Mouse (Mus musculus): ENCODE data around the gene Hmgn2. TPM values are rescaled to one million over a fixed set of nuclear protein-coding genes. Genes with fewer than 3 reads are reported as not detected.
"Not testable (repeated sequence)": the region's sequence is repeated elsewhere in the genome, so short reads cannot be mapped to it uniquely, and the experiment has no call there.

Gene Hmgn2
- polyA plus RNA-seq, 1 experiment from 2014 or later, result 1,711 TPM

DNA sequence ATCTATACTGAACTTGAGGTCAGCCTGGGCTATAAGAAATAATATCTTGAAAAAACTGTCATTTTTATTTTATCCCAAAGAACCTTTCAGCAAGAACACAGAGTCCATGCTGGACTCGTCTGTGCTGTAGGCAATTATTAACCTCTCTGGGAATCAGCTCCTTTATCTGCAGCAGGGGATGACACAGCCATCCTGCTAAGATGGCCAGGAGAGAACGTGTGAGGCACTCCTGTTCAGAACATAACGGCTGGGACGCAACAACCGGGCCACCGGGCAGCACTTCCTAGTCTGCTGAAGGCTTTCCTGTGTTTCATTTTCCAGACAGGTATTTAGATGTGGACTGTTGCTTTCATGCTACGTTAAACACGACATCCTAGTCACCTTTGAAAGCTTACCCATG is 26.2 kb upstream of the Hmgn2 start:
- no peak overlapping the region for H3K9ac ChIP-seq (ENCODE audit: low read length)
- peaks cover 0 to 2% of the 10 kb centered on the region in 2 experiments; a peak in 2 of 4 replicates for H3K4me1 ChIP-seq (ENCODE audit: control insufficient read depth in 2 of 2, insufficient read depth in 2 of 2, low read length in 2 of 2)
- H3K36me3 ChIP-seq (ENCODE audit: control insufficient read depth, insufficient read depth, low read length), result peaks cover 80% of the 10 kb centered on the region
- no peak for ATAC-seq (ENCODE audit: insufficient number of reproducible peaks, insufficient read depth, low FRiP score, low read depth)
- 88% methylated on average over 8 of the region's 8 CpGs for WGBS
- no peak overlapping the region for H3K27ac ChIP-seq (replicated peaks in 1 of 2; ENCODE audit: control insufficient read depth in 1 of 2, insufficient read depth in 1 of 2, low read depth in 2 of 2, low read length in 2 of 2)
- no peak overlapping the region for H3K4me3 ChIP-seq (ENCODE audit: control insufficient read depth in 1 of 2, insufficient read depth in 1 of 2, low read depth in 1 of 2, low read length in 2 of 2)
- no peaks in the 10 kb centered on the region for H3K27me3 ChIP-seq (ENCODE audit: control insufficient read depth, insufficient read depth, low read length)
- H3K4me2 ChIP-seq (ENCODE audit: low read length), result no peak overlapping the region
- H3K9me3 ChIP-seq (ENCODE audit: control insufficient read depth, low read length), result no peaks in the 10 kb centered on the region

DNA sequence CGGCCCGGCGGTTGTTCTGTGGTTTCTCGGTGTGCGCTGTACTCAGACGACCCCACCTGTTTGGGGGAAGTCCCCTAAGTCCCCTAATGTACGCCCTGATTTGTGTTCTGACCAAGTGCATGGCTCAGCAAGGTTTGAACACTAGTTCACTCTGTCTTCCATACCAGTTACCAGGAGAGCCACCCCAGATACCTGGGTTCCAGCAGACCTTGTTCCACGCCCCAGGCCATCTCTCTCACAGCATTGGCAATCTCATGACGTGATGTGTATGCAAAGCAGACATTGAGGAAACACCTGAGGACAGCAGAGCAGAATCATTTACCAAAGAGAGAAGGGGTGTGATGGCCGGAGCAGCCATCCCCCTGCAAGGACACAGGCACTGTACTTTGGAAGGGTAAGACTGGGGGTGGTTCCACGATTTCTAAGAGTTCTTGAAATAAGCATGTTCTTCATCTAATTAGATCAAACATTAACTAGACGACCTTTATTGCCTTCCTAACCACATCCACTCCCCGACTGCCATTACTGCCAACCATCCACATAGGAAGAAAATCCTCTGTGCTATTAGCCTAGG is 22.7 kb upstream of the Hmgn2 start:
- 91% methylated on average over 13 of the region's 13 CpGs for WGBS
- H3K27me3 ChIP-seq (ENCODE audit: control insufficient read depth, insufficient read depth, low read length), result no peaks in the 10 kb centered on the region
- H3K4me2 ChIP-seq (ENCODE audit: low read length), result no peak overlapping the region
- H3K9ac ChIP-seq (ENCODE audit: low read length), result no peak overlapping the region
- H3K4me1 ChIP-seq (ENCODE audit: control insufficient read depth in 2 of 2, insufficient read depth in 2 of 2, low read length in 2 of 2), result no peaks in the 10 kb centered on the region
- peaks cover 95% of the 10 kb centered on the region for H3K36me3 ChIP-seq (ENCODE audit: control insufficient read depth, insufficient read depth, low read length)
- no peak overlapping the region for H3K27ac ChIP-seq (replicated peaks in 1 of 2; ENCODE audit: control insufficient read depth in 1 of 2, insufficient read depth in 1 of 2, low read depth in 2 of 2, low read length in 2 of 2)
- H3K4me3 ChIP-seq (ENCODE audit: control insufficient read depth in 1 of 2, insufficient read depth in 1 of 2, low read depth in 1 of 2, low read length in 2 of 2), result no peak overlapping the region
- no peaks in the 10 kb centered on the region for H3K9me3 ChIP-seq (ENCODE audit: control insufficient read depth, low read length)
- no peak for ATAC-seq (ENCODE audit: insufficient number of reproducible peaks, insufficient read depth, low FRiP score, low read depth)

DNA sequence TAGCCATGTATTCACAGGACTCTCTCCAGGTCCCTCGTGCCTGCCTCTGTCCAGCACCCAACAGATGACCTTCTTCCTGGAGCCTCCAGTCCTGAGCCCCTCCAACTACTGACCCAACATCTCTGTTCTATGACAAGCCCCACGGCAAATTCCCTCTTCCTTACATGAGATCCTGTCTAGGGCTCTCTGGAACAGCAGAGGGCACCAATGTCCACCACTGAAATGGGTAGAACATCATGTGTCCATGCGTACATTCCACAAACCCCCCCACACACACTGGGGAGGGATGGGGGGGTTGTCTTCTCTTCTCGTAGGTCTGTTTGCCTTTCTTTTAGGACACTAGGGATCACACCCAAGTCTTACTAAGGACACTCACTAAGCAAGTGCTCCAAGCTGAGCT is 21.6 kb upstream of the Hmgn2 start:
- Histone ChIP-seq H3K4me3 (ENCODE audit: control insufficient read depth in 1 of 2, insufficient read depth in 1 of 2, low read depth in 1 of 2, low read length in 2 of 2) (no peak overlapping the region), H3K36me3 (ENCODE audit: control insufficient read depth, insufficient read depth, low read length) (peaks cover 95% of the 10 kb centered on the region), H3K27ac (replicated peaks in 1 of 2; ENCODE audit: control insufficient read depth in 1 of 2, insufficient read depth in 1 of 2, low read depth in 2 of 2, low read length in 2 of 2) (no peak overlapping the region), H3K4me1 (ENCODE audit: control insufficient read depth in 2 of 2, insufficient read depth in 2 of 2, low read length in 2 of 2) (no peaks in the 10 kb centered on the region), H3K9ac (ENCODE audit: low read length) (no peak overlapping the region), H3K4me2 (ENCODE audit: low read length) (no peak overlapping the region), H3K9me3 (ENCODE audit: control insufficient read depth, low read length) (no peaks in the 10 kb centered on the region), H3K27me3 (ENCODE audit: control insufficient read depth, insufficient read depth, low read length) (no peaks in the 10 kb centered on the region)
- WGBS, result 55% methylated on average over 4 of the region's 4 CpGs
- ATAC-seq (ENCODE audit: insufficient number of reproducible peaks, insufficient read depth, low FRiP score, low read depth), result no peak

DNA sequence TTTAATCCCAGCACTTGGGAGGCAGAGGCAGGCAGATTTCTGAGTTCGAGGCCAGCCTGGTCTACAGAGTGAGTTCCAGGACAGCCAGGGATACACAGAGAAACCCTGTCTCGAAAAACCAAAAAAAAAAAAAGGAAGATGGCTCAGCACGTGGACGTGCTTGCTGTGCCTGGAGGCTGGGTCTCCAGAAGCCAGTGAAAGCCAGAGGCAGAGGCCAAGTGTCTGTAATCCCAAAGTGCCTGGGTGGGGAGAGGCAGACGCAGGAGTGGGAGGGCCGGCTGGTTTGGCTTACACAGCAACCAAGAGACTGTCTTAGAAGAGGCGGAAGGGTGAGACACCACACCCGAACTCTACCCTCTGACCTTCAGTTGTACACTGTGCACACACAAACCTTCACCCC is 19.8 kb upstream of the Hmgn2 start:
- H3K9me3 ChIP-seq (ENCODE audit: control insufficient read depth, low read length); H3K4me3 ChIP-seq (ENCODE audit: control insufficient read depth in 1 of 2, insufficient read depth in 1 of 2, low read depth in 1 of 2, low read length in 2 of 2); H3K4me2 ChIP-seq (ENCODE audit: low read length); H3K27me3 ChIP-seq (ENCODE audit: control insufficient read depth, insufficient read depth, low read length); ATAC-seq (ENCODE audit: insufficient number of reproducible peaks, insufficient read depth, low FRiP score, low read depth); H3K27ac ChIP-seq (replicated peaks in 1 of 2; ENCODE audit: control insufficient read depth in 1 of 2, insufficient read depth in 1 of 2, low read depth in 2 of 2, low read length in 2 of 2); H3K4me1 ChIP-seq (ENCODE audit: control insufficient read depth in 2 of 2, insufficient read depth in 2 of 2, low read length in 2 of 2); H3K9ac ChIP-seq (ENCODE audit: low read length): not testable (repeated sequence)
- 86% methylated on average over 7 of the region's 8 CpGs for WGBS
- H3K36me3 ChIP-seq (ENCODE audit: control insufficient read depth, insufficient read depth, low read length), result peaks cover 87% of the 10 kb centered on the region

DNA sequence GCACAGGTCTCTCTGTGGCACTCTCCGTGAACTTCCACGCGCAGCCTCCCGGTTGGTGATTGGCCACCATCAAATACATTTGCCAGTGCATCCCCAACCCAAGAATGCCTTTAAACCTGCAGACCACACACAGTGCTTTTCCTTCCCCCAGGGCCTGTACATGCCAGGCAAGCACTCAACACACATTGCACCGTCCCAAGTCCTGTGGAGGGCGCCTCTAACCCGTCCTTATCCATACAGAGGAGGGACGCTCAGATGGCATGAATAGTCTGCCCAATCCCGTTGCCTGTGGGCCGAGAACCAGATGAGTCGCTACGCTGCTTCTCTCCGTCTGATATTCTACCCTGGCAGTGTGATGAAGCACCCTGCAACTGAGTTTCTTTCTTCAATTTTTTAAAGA is 14.5 kb upstream of the Hmgn2 start:
- Histone ChIP-seq H3K4me2 (ENCODE audit: low read length) (no peak overlapping the region), H3K27me3 (ENCODE audit: control insufficient read depth, insufficient read depth, low read length) (no peaks in the 10 kb centered on the region), H3K9me3 (ENCODE audit: control insufficient read depth, low read length) (no peaks in the 10 kb centered on the region), H3K4me1 (ENCODE audit: control insufficient read depth in 2 of 2, insufficient read depth in 2 of 2, low read length in 2 of 2) (peaks cover 13 to 16% of the 10 kb centered on the region in 2 experiments), H3K4me3 (ENCODE audit: control insufficient read depth in 1 of 2, insufficient read depth in 1 of 2, low read depth in 1 of 2, low read length in 2 of 2) (no peak overlapping the region), H3K36me3 (ENCODE audit: control insufficient read depth, insufficient read depth, low read length) (peaks cover 79% of the 10 kb centered on the region), H3K27ac (replicated peaks in 1 of 2; ENCODE audit: control insufficient read depth in 1 of 2, insufficient read depth in 1 of 2, low read depth in 2 of 2, low read length in 2 of 2) (no peak overlapping the region), H3K9ac (ENCODE audit: low read length) (no peak overlapping the region)
- no peak for ATAC-seq (ENCODE audit: insufficient number of reproducible peaks, insufficient read depth, low FRiP score, low read depth)
- 83% methylated on average over 13 of the region's 13 CpGs for WGBS

DNA sequence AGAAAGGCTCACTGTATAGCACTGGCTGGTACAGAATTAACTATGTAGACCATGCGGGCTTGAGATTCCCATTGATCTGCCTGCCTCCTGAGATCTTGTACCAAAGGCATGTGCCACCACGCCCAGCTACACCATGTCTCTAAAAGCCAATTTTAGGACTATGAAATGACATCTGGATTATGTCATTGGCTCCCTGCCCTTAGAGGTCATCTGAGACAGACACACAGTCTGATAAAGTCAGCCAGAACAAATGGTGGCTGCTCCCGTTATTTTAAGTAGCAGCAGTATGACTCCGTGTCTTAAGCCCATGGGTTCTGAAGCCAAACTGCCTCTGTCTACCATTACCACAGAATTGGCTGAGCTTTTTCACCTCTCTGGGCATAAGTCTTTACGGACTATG is 12.0 kb upstream of the Hmgn2 start:
- peak overlapping the region; percentile 55 for H3K4me2 ChIP-seq (ENCODE audit: low read length)
- peaks cover 72% of the 10 kb centered on the region for H3K36me3 ChIP-seq (ENCODE audit: control insufficient read depth, insufficient read depth, low read length)
- H3K4me1 ChIP-seq (ENCODE audit: control insufficient read depth in 2 of 2, insufficient read depth in 2 of 2, low read length in 2 of 2), result peaks cover 13 to 16% of the 10 kb centered on the region in 2 experiments
- 21% methylated on average over 5 of the region's 5 CpGs for WGBS
- peak; percentile 66; the same call in 1 of the 2 replicates for ATAC-seq (ENCODE audit: insufficient number of reproducible peaks, insufficient read depth, low FRiP score, low read depth)
- H3K27me3 ChIP-seq (ENCODE audit: control insufficient read depth, insufficient read depth, low read length), result no peaks in the 10 kb centered on the region
- peak overlapping the region; percentile 91 to 95 for H3K27ac ChIP-seq (replicated peaks in 1 of 2; ENCODE audit: control insufficient read depth in 1 of 2, insufficient read depth in 1 of 2, low read depth in 2 of 2, low read length in 2 of 2)
- 0 out of 4 replicates have a peak overlapping the region, but pooled peaks of 1 of the 2 experiments have one; percentile 2 for H3K4me3 ChIP-seq (ENCODE audit: control insufficient read depth in 1 of 2, insufficient read depth in 1 of 2, low read depth in 1 of 2, low read length in 2 of 2)
- peak overlapping the region; percentile 54; the same call in 1 of the 2 replicates for H3K9ac ChIP-seq (ENCODE audit: low read length)
- no peaks in the 10 kb centered on the region for H3K9me3 ChIP-seq (ENCODE audit: control insufficient read depth, low read length)

DNA sequence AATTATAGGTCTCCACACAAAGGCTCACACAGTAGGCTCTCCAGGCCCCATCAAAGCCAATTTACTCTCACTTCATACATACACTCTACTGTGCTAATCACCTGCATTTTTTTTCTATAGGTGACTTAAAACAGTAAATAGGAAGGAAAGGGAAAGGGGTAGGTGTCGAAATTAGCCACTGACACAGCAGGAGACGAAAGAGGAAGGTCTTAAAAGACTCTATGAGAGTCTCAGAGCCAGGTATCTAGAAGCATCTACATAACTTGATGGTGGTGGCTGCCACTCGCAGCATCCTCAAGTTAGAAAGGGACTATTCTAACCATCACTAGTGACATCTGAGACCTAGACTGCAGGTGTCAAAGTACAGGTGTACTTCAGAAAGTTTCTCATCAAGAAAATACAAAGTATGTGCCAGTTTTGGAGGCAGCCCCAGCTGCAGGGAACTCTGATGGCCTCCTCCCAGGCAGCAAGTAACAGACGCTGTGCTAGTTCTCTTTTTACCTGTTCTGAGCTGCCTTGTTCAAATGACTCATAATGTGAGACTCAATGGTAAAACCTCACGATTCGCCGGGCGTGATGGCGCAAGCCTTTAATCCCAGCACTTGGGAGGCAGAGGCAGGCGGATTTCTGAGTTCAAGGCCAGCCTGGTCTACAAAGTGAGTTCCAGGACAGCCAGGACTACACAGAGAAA is 9.7 kb upstream of the Hmgn2 start:
- Histone ChIP-seq H3K4me1 (ENCODE audit: control insufficient read depth in 2 of 2, insufficient read depth in 2 of 2, low read length in 2 of 2) (peaks cover 13 to 16% of the 10 kb centered on the region in 2 experiments), H3K4me2 (ENCODE audit: low read length) (no peak overlapping the region), H3K4me3 (ENCODE audit: control insufficient read depth in 1 of 2, insufficient read depth in 1 of 2, low read depth in 1 of 2, low read length in 2 of 2) (no peak overlapping the region), H3K36me3 (ENCODE audit: control insufficient read depth, insufficient read depth, low read length) (peaks cover 56% of the 10 kb centered on the region), H3K27ac (replicated peaks in 1 of 2; ENCODE audit: control insufficient read depth in 1 of 2, insufficient read depth in 1 of 2, low read depth in 2 of 2, low read length in 2 of 2) (no peak overlapping the region), H3K27me3 (ENCODE audit: control insufficient read depth, insufficient read depth, low read length) (no peaks in the 10 kb centered on the region), H3K9me3 (ENCODE audit: control insufficient read depth, low read length) (no peaks in the 10 kb centered on the region), H3K9ac (ENCODE audit: low read length) (no peak overlapping the region)
- no peak for ATAC-seq (ENCODE audit: insufficient number of reproducible peaks, insufficient read depth, low FRiP score, low read depth)
- 92% methylated on average over 10 of the region's 10 CpGs for WGBS
